Mouse (Mus musculus) kidney, adult 2 months (tissue): ENCODE data around the gene Slc4a3. TPM values are rescaled to one million over a fixed set of nuclear protein-coding genes. Genes with fewer than 3 reads are reported as not detected.

Experiments used
- DNase-seq: peaks from one replicate; pipeline ENCODE4 v3.0.0; 2021
- H3K27ac ChIP-seq: fragments of 200-500 bp; 2 replicates; pipeline ENCODE4 v1.5.1; 2012; ENCODE audit warnings: low read depth, low read length, control low read depth, inconsistent platforms; ENCODE audit not compliant: insufficient read depth
- H3K27me3 ChIP-seq: fragments of 200-500 bp; replicated peaks from 2 replicates; pipeline ENCODE4 v1.6.1; 2012; ENCODE audit warnings: mild to moderate bottlenecking, moderate library complexity, low read length, inconsistent platforms; ENCODE audit not compliant: control insufficient read depth, insufficient read depth
- H3K36me3 ChIP-seq: fragments of 200-500 bp; 2 replicates; pipeline ENCODE4 v1.6.1; 2012; ENCODE audit warnings: mild to moderate bottlenecking, moderate library complexity, low read length, inconsistent platforms; ENCODE audit not compliant: control insufficient read depth, insufficient read depth
- H3K4me1 ChIP-seq: fragments of 200-500 bp; 2 replicates; pipeline ENCODE4 v1.6.1; 2011; ENCODE audit warnings: low read length; ENCODE audit not compliant: control insufficient read depth, insufficient read depth
- H3K4me3 ChIP-seq: fragments of 200-500 bp; 2 replicates; pipeline ENCODE4 v1.5.1; 2011; ENCODE audit warnings: mild to moderate bottlenecking, low read depth, low read length, control low read depth; ENCODE audit not compliant: insufficient read depth
- CTCF ChIP-seq: fragments of 200-500 bp; conservative IDR thresholded peaks from 2 replicates; pipeline ENCODE4 v1.5.1; 2011; ENCODE audit warnings: low read depth, mild to moderate bottlenecking, control low read depth, low read length, moderate library complexity, mixed read lengths; ENCODE audit not compliant: insufficient read depth, insufficient read length
- POLR2A ChIP-seq: fragments of 200-500 bp; IDR thresholded peaks from one replicate; pipeline ENCODE4 v1.6.1; 2011; ENCODE audit warnings: low read depth, low read length, control low read depth
- WGBS: fragments of 180-500 bp; shearing (Covaris S2); methylation state at CpG from one replicate; pipeline ENCODE4 v1.1.7; 2018; 5-methylcytosine and 5-hydroxymethylcytosine counted together
- polyA plus RNA-seq: library from polyadenylated mRNA; depleted of rRNA; stranded (reverse); fragments of >200 nt; gene quantifications from 2 replicates; pipeline ENCODE4 v1.2.3, GENCODE M21; 2012; rRNA removed

Slc4a3 gene
- polyA plus RNA-seq, result 14.2 and 28.7 TPM in 2 replicates

- peak; percentile 70 for DNase-seq
- WGBS, result 2% methylated on average over 58 of the region's 64 CpGs
- Histone ChIP-seq H3K36me3 (no peaks in the 10 kb centered on the region), H3K4me1 (peaks cover 2% of the 10 kb centered on the region; the same call in 1 of the 2 replicates), H3K27ac (peak within 1 kb of the TSS; percentile 6; the same call in 1 of the 2 replicates), H3K4me3 (peak within 1 kb of the TSS; percentile 74), H3K27me3 (no peaks in the 10 kb centered on the region)
- no peak for TF ChIP-seq CTCF
- TF ChIP-seq POLR2A, result no peak
Observed at GRCm38 (mm10) chr1:75545965-75546956, at the start of gene Slc4a3. Gene Slc4a3 (plus strand): TSS chr1:75546266.

- Histone ChIP-seq H3K27ac (no peak overlapping the region), H3K4me1 (no peaks in the 10 kb centered on the region), H3K4me3 (no peak overlapping the region), H3K27me3 (no peaks in the 10 kb centered on the region), H3K36me3 (no peaks in the 10 kb centered on the region)
- no peak for DNase-seq
- 89% methylated on average over 4 of the region's 4 CpGs for WGBS
- TF ChIP-seq POLR2A, result no peak
- no peak for TF ChIP-seq CTCF
Observed at GRCm38 (mm10) chr1:75498897-75499296, 47.2 kb upstream of the Slc4a3 start.

- H3K36me3 ChIP-seq, result no peaks in the 10 kb centered on the region
- WGBS, result 82% methylated on average over 7 of the region's 7 CpGs
- H3K4me1 ChIP-seq, result no peaks in the 10 kb centered on the region
- TF ChIP-seq CTCF (0 out of 2 replicates have a peak, but pooled peaks have one; percentile 25), POLR2A (no peak)
- H3K27ac ChIP-seq, result no peak overlapping the region
- no peak for DNase-seq
- H3K4me3 ChIP-seq, result no peak overlapping the region
- no peaks in the 10 kb centered on the region for H3K27me3 ChIP-seq
Observed at GRCm38 (mm10) chr1:75499441-75499840, 46.6 kb upstream of the Slc4a3 start.

GRCm38 (mm10) chr1:75501905-75502304 is 44.2 kb upstream of the Slc4a3 start:
- Histone ChIP-seq H3K4me1 (no peaks in the 10 kb centered on the region), H3K36me3 (no peaks in the 10 kb centered on the region), H3K4me3 (no peak overlapping the region), H3K27me3 (no peaks in the 10 kb centered on the region), H3K27ac (no peak overlapping the region)
- WGBS, result 98% methylated on average over 9 of the region's 9 CpGs
- DNase-seq, result no peak
- TF ChIP-seq CTCF, result no peak
- TF ChIP-seq POLR2A, result no peak

GRCm38 (mm10) chr1:75502945-75503650 is 43.0 kb upstream of the Slc4a3 start:
- TF ChIP-seq POLR2A, result no peak
- TF ChIP-seq CTCF, result no peak
- 88% methylated on average over 25 of the region's 25 CpGs for WGBS
- H3K36me3 ChIP-seq, result no peaks in the 10 kb centered on the region
- no peak overlapping the region for H3K4me3 ChIP-seq
- no peaks in the 10 kb centered on the region for H3K27me3 ChIP-seq
- no peak overlapping the region for H3K27ac ChIP-seq
- no peak for DNase-seq
- H3K4me1 ChIP-seq, result no peaks in the 10 kb centered on the region

- Histone ChIP-seq H3K4me1 (no peaks in the 10 kb centered on the region), H3K27ac (no peak overlapping the region), H3K27me3 (no peaks in the 10 kb centered on the region), H3K36me3 (no peaks in the 10 kb centered on the region), H3K4me3 (no peak overlapping the region)
- WGBS, result 87% methylated on average over 23 of the region's 23 CpGs
- TF ChIP-seq POLR2A (no peak), CTCF (no peak)
- no peak for DNase-seq
Observed at GRCm38 (mm10) chr1:75503651-75503980, 42.5 kb upstream of the Slc4a3 start.

GRCm38 (mm10) chr1:75504256-75505045 is 41.6 kb upstream of the Slc4a3 start:
- Histone ChIP-seq H3K27ac (no peak overlapping the region), H3K27me3 (no peaks in the 10 kb centered on the region), H3K4me1 (no peaks in the 10 kb centered on the region), H3K4me3 (no peak overlapping the region; the same call in 1 of the 2 replicates), H3K36me3 (no peaks in the 10 kb centered on the region)
- DNase-seq, result no peak
- WGBS, result 79% methylated on average over 9 of the region's 9 CpGs
- TF ChIP-seq POLR2A, result no peak
- no peak for TF ChIP-seq CTCF
